Mouse (Mus musculus) megakaryocyte, embryonic 14.5 days (primary cell): ENCODE data around the gene Gm12355.
"Not testable (repeated sequence)": the region's sequence is repeated elsewhere in the genome, so short reads cannot be mapped to it uniquely, and the experiment has no call there.

Experiments
- FLI1 ChIP-seq: IDR thresholded peaks from 2 replicates; pipeline ENCODE4 v1.6.1; 2012; ENCODE audit warnings: low read length, inconsistent platforms, mixed read lengths
- GATA1 ChIP-seq: IDR thresholded peaks from 3 replicates; pipeline ENCODE4 v1.6.1; 2012; ENCODE audit warnings: mixed read lengths, low read length, inconsistent platforms, borderline replicate concordance

GRCm38 (mm10) chr11:98604911-98605310 is 20.6 kb downstream of the Gm12355 start:
- TF ChIP-seq FLI1, GATA1: not testable (repeated sequence)
